Mouse (Mus musculus): ENCODE measurements around the gene Ifnar1.

The Ifnar1 gene

GRCm38 (mm10) chr16:91538513-91538912 lies 53.5 kb downstream of the Ifnar1 start:
- no peak for DNase-seq (ENCODE audit: low spot score in 2 of 2)

- peak; percentile 34 to 37 for DNase-seq (ENCODE audit: low spot score in 2 of 2)
Observed at GRCm38 (mm10) chr16:91541573-91542081, 56.6 kb downstream of the Ifnar1 start.

- DNase-seq (ENCODE audit: low spot score in 2 of 2): no peak
Observed at GRCm38 (mm10) chr16:91543619-91544018, 58.6 kb downstream of the Ifnar1 start.

GRCm38 (mm10) chr16:91545597-91546281 lies 60.7 kb downstream of the Ifnar1 start:
- DNase-seq (ENCODE audit: low spot score in 2 of 2): no peak

- DNase-seq (ENCODE audit: low spot score in 2 of 2): peak in 1 of 2 experiments; percentile 16
Observed at GRCm38 (mm10) chr16:91546391-91546835, 61.4 kb downstream of the Ifnar1 start.

GRCm38 (mm10) chr16:91546836-91547741 lies 62.1 kb downstream of the Ifnar1 start, which contains the start of gene Ifngr2:
Ifngr2 (plus strand) TSS chr16:91547072.
- peak; percentile 33 to 54 for DNase-seq (ENCODE audit: low spot score in 2 of 2)

GRCm38 (mm10) chr16:91547974-91548373 lies 62.9 kb downstream of the Ifnar1 start:
- DNase-seq (ENCODE audit: low spot score in 2 of 2): peak in 1 of 2 experiments; percentile 24

GRCm38 (mm10) chr16:91548586-91548985 lies 63.5 kb downstream of the Ifnar1 start:
- DNase-seq (ENCODE audit: low spot score in 2 of 2): no peak

- no peak for DNase-seq (ENCODE audit: low spot score in 2 of 2)
Observed at GRCm38 (mm10) chr16:91548996-91549395, 64.0 kb downstream of the Ifnar1 start.

- DNase-seq (ENCODE audit: low spot score in 2 of 2): no peak
Observed at GRCm38 (mm10) chr16:91549616-91550015, 64.6 kb downstream of the Ifnar1 start.

GRCm38 (mm10) chr16:91551081-91551524 lies 66.1 kb downstream of the Ifnar1 start:
- DNase-seq (ENCODE audit: low spot score in 2 of 2): no peak

GRCm38 (mm10) chr16:91552072-91552471 lies 67.0 kb downstream of the Ifnar1 start:
- DNase-seq (ENCODE audit: low spot score in 2 of 2): no peak

GRCm38 (mm10) chr16:91553625-91554024 lies 68.6 kb downstream of the Ifnar1 start:
- DNase-seq (ENCODE audit: low spot score in 2 of 2): no peak

GRCm38 (mm10) chr16:91555017-91555605 lies 70.1 kb downstream of the Ifnar1 start:
- DNase-seq (ENCODE audit: low spot score in 2 of 2): no peak

GRCm38 (mm10) chr16:91556659-91557058 lies 71.6 kb downstream of the Ifnar1 start:
- no peak for DNase-seq (ENCODE audit: low spot score in 2 of 2)
